Mouse (Mus musculus): ENCODE results near the gene Plpp3. TPM values are rescaled to one million over a fixed set of nuclear protein-coding genes. Genes with fewer than 3 reads are reported as not detected.

Plpp3 gene
- polyA plus RNA-seq, 1 experiment: 7.0 TPM

DNA sequence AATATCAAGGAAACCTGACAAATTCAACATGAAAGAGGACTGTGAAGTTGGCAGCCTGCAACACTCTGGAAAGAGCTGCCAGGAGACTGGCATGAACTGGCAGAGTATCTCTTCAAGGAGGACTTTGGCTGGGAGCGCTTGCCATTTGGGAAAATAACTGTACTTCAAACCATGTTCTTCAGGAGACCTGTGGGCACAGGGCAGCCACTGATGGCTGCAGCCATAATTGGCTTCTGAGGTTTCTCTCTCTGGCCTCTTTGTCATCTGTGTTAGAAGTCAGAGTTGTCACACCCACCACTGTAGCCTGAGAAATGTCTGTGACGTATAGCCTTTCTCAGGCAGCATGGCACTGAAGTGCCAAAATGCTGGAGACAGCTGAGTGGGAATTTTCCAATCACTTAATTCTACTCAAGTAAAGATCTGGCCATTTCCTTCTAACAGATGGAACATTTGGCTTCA, 46.2 kb downstream of the Plpp3 start:
- H3ac ChIP-seq (ENCODE audit: control insufficient read depth, insufficient read length, low read depth): no peak overlapping the region
- no peak overlapping the region for H3K4me3 ChIP-seq (ENCODE audit: insufficient read depth, poor library complexity, severe bottlenecking)
- H3K79me2 ChIP-seq (ENCODE audit: control insufficient read depth, insufficient read depth): no peaks in the 10 kb centered on the region
- TF ChIP-seq FOSL1 (IDR thresholded peaks at IDR 0.05; ENCODE audit: insufficient read depth, low read length, poor library complexity, severe bottlenecking): no peak
- H3K36me3 ChIP-seq (ENCODE audit: control insufficient read depth, insufficient read depth): no peaks in the 10 kb centered on the region
- H3K27me3 ChIP-seq (ENCODE audit: control insufficient read depth, insufficient read depth, insufficient read length): no peaks in the 10 kb centered on the region
- no peaks in the 10 kb centered on the region for H3K79me3 ChIP-seq (ENCODE audit: low read depth)

DNA sequence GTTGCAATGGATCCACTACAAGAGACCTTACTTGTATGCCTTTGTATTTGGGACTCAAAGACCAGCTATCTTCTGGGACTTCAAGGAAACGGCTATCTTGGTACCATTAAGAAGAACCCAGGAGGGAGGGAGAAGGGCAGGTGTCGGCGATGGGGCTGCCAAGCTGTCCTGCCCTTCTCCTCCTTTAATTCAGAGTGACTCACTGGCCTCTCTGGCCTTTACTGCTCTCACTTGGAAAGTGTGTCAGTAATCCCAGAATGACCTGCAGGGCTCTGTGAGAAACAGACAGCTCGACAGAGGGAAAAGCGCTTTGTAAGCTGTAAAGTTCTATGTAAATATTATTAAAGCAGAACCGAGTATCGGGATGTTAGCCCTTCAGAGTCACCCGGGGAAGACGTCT, 46.9 kb downstream of the Plpp3 start:
- H3K79me2 ChIP-seq (ENCODE audit: control insufficient read depth, insufficient read depth): no peaks in the 10 kb centered on the region
- no peaks in the 10 kb centered on the region for H3K79me3 ChIP-seq (ENCODE audit: low read depth)
- H3K27me3 ChIP-seq (ENCODE audit: control insufficient read depth, insufficient read depth, insufficient read length): no peaks in the 10 kb centered on the region
- H3K36me3 ChIP-seq (ENCODE audit: control insufficient read depth, insufficient read depth): no peaks in the 10 kb centered on the region
- H3ac ChIP-seq (ENCODE audit: control insufficient read depth, insufficient read length, low read depth): no peak overlapping the region
- H3K4me3 ChIP-seq (ENCODE audit: insufficient read depth, poor library complexity, severe bottlenecking): no peak overlapping the region
- TF ChIP-seq FOSL1 (IDR thresholded peaks at IDR 0.05; ENCODE audit: insufficient read depth, low read length, poor library complexity, severe bottlenecking) (no peak), MAX (IDR thresholded peaks at IDR 0.05) (no peak), USF1 (IDR thresholded peaks at IDR 0.05; ENCODE audit: low read depth) (no peak), CEBPB (IDR thresholded peaks at IDR 0.05; ENCODE audit: low read depth) (no peak), MYOD1 (IDR thresholded peaks at IDR 0.05; ENCODE audit: control insufficient read depth, insufficient read length, low read depth) (no peak), MYOG (IDR thresholded peaks at IDR 0.05; ENCODE audit: control insufficient read depth, extremely low read depth, insufficient read length) (no peak), CTCF (IDR thresholded peaks at IDR 0.05; ENCODE audit: control insufficient read depth, insufficient read depth, insufficient read length) (no peak)

DNA sequence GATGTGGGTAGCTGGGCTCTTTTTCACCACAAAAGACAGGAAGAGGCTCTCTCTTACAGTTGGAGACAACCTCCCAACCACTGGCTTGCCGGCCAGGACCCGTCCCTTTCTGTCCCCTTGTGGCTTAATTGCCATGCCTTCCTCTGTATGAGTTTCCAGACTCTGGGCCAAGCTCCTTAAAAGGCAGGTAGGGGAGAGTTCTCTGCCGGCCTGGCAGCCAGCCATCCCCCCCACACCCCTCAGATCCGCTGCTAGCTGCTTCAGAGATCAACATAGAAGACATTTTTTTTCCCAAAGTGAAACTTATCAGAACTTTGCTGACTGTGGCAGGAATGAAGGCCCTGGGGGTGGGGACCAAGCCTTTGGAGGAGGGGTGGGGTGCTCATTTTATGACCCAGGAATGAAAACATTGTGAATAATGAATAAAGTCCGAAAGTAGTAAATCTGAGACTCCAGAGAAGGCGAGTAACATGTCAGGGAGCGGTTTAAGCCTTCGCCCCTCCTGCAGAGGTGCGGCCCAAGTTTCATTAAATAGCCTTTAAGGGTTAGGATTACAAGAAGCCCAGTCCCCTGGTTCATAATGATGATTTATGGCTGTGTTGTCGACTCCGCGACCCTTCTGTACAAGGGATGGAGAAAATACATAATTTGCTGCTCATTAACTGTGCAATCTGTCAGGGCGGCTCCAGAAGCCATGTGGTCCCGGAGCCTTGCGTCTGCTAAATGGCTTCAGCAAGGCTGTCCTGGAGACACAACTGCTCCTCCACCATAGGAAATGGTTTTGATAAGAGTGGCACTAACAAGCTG, 48.1 kb downstream of the Plpp3 start:
- peaks cover 7% of the 10 kb centered on the region for H3K36me3 ChIP-seq (ENCODE audit: control insufficient read depth, insufficient read depth)

DNA sequence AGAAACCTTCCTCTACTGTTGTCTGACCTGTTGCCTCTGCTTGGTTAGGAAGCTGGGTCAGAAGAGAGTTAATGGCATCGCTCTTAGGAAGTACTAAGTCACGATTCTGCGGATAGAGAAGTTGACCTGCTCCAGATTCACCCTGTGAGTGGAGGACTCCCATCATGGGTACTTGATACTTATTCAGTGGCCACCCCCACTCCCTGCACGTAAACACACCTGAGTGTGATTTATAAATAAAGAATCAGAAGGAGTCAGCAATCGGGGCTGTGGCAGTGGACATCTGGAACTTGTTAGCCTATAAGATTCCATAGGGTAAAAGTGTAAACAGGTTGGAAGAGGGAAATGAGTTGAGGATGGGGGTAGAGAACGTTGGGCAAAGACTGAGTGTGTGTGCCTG, 49.0 kb downstream of the Plpp3 start:
- TF ChIP-seq CEBPB (IDR thresholded peaks at IDR 0.05; ENCODE audit: low read depth): no peak
- TF ChIP-seq CTCF (IDR thresholded peaks at IDR 0.05; ENCODE audit: control insufficient read depth, insufficient read depth, insufficient read length): no peak
- no peak for TF ChIP-seq USF1 (IDR thresholded peaks at IDR 0.05; ENCODE audit: low read depth)
- TF ChIP-seq MAX (IDR thresholded peaks at IDR 0.05): no peak
- TF ChIP-seq MYOG (IDR thresholded peaks at IDR 0.05; ENCODE audit: control insufficient read depth, extremely low read depth, insufficient read length): no peak
- no peak for TF ChIP-seq MYOD1 (IDR thresholded peaks at IDR 0.05; ENCODE audit: control insufficient read depth, insufficient read length, low read depth)
- no peak for TF ChIP-seq FOSL1 (IDR thresholded peaks at IDR 0.05; ENCODE audit: insufficient read depth, low read length, poor library complexity, severe bottlenecking)
- Histone ChIP-seq H3K4me3 (ENCODE audit: insufficient read depth, poor library complexity, severe bottlenecking) (no peak overlapping the region), H3K27me3 (ENCODE audit: control insufficient read depth, insufficient read depth, insufficient read length) (no peaks in the 10 kb centered on the region), H3K36me3 (ENCODE audit: control insufficient read depth, insufficient read depth) (peaks cover 10% of the 10 kb centered on the region), H3K79me3 (ENCODE audit: low read depth) (no peaks in the 10 kb centered on the region), H3ac (ENCODE audit: control insufficient read depth, insufficient read length, low read depth) (no peak overlapping the region), H3K79me2 (ENCODE audit: control insufficient read depth, insufficient read depth) (no peaks in the 10 kb centered on the region)

More for the DNA sequence above, 48.1 kb downstream of the Plpp3 start:
- no peaks in the 10 kb centered on the region for H3K27me3 ChIP-seq (ENCODE audit: control insufficient read depth, insufficient read depth, insufficient read length)
- no peak overlapping the region for H3ac ChIP-seq (ENCODE audit: control insufficient read depth, insufficient read length, low read depth)
- no peak for TF ChIP-seq USF1 (IDR thresholded peaks at IDR 0.05; ENCODE audit: low read depth)
- no peak for TF ChIP-seq MYOG (IDR thresholded peaks at IDR 0.05; ENCODE audit: control insufficient read depth, extremely low read depth, insufficient read length)
- TF ChIP-seq FOSL1 (IDR thresholded peaks at IDR 0.05; ENCODE audit: insufficient read depth, low read length, poor library complexity, severe bottlenecking): no peak
- no peaks in the 10 kb centered on the region for H3K79me3 ChIP-seq (ENCODE audit: low read depth)
- H3K4me3 ChIP-seq (ENCODE audit: insufficient read depth, poor library complexity, severe bottlenecking): no peak overlapping the region
- no peaks in the 10 kb centered on the region for H3K79me2 ChIP-seq (ENCODE audit: control insufficient read depth, insufficient read depth)

DNA sequence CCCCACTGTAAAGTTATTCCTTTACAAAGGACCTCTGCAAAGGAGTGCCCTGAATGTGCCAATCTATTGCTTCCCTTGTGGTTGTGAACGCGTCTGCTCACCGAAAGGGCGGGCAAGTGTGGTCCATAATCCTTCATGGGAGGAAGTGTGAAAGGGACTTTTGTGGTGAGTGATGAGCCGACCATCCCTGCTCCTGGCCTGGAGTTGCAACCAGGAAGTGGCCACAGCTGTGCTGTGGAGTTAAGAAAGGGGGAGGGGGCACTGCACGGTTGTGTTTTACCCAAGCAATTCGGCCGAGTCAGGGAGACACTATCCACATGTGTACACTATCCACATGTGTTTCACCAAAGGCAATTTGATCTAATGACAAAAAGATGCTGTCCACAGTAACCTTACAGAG, 49.8 kb downstream of the Plpp3 start:
- no peak overlapping the region for H3ac ChIP-seq (ENCODE audit: control insufficient read depth, insufficient read length, low read depth)
- H3K36me3 ChIP-seq (ENCODE audit: control insufficient read depth, insufficient read depth): peaks cover 19% of the 10 kb centered on the region
- no peaks in the 10 kb centered on the region for H3K27me3 ChIP-seq (ENCODE audit: control insufficient read depth, insufficient read depth, insufficient read length)
- no peaks in the 10 kb centered on the region for H3K79me2 ChIP-seq (ENCODE audit: control insufficient read depth, insufficient read depth)
- no peaks in the 10 kb centered on the region for H3K79me3 ChIP-seq (ENCODE audit: low read depth)
- no peak for TF ChIP-seq MYOG (IDR thresholded peaks at IDR 0.05; ENCODE audit: control insufficient read depth, extremely low read depth, insufficient read length)
- TF ChIP-seq MAX (IDR thresholded peaks at IDR 0.05): no peak
- no peak for TF ChIP-seq MYOD1 (IDR thresholded peaks at IDR 0.05; ENCODE audit: control insufficient read depth, insufficient read length, low read depth)
- no peak for TF ChIP-seq CTCF (IDR thresholded peaks at IDR 0.05; ENCODE audit: control insufficient read depth, insufficient read depth, insufficient read length)
- H3K4me3 ChIP-seq (ENCODE audit: insufficient read depth, poor library complexity, severe bottlenecking): no peak overlapping the region

DNA sequence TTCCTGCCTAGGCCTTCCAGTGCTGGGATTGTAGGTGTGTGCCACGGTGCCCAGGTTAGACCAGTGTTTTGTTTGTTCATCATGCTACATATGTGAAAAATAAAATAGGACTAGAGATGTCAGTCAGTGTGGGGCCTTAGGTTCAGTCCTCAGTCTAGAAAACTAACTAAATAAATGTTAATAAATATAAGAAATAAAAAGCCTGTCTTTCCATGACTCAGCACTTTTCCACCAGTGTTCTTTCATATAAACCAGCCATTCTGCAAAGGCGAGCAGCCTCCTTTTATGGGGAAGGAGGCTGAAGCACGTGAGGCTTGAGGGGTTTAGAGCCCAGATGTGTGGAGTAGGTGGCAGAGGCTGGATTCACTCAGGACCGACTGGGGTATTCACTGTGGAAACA, 50.5 kb downstream of the Plpp3 start:
- Histone ChIP-seq H3K27me3 (ENCODE audit: control insufficient read depth, insufficient read depth, insufficient read length) (no peaks in the 10 kb centered on the region), H3K4me3 (ENCODE audit: insufficient read depth, poor library complexity, severe bottlenecking) (no peak overlapping the region), H3K79me2 (ENCODE audit: control insufficient read depth, insufficient read depth) (no peaks in the 10 kb centered on the region), H3ac (ENCODE audit: control insufficient read depth, insufficient read length, low read depth) (no peak overlapping the region), H3K36me3 (ENCODE audit: control insufficient read depth, insufficient read depth) (peaks cover 19% of the 10 kb centered on the region), H3K79me3 (ENCODE audit: low read depth) (no peaks in the 10 kb centered on the region)
- TF ChIP-seq USF1 (IDR thresholded peaks at IDR 0.05; ENCODE audit: low read depth) (no peak), MAX (IDR thresholded peaks at IDR 0.05) (no peak), CEBPB (IDR thresholded peaks at IDR 0.05; ENCODE audit: low read depth) (no peak), MYOD1 (IDR thresholded peaks at IDR 0.05; ENCODE audit: control insufficient read depth, insufficient read length, low read depth) (no peak), MYOG (IDR thresholded peaks at IDR 0.05; ENCODE audit: control insufficient read depth, extremely low read depth, insufficient read length) (no peak), CTCF (IDR thresholded peaks at IDR 0.05; ENCODE audit: control insufficient read depth, insufficient read depth, insufficient read length) (no peak), FOSL1 (IDR thresholded peaks at IDR 0.05; ENCODE audit: insufficient read depth, low read length, poor library complexity, severe bottlenecking) (no peak)

All from C2C12 (cell line).